Mouse (Mus musculus) neural tube, embryonic 14.5 days (tissue): ENCODE results near the gene Lmna. TPM values are rescaled to one million over a fixed set of nuclear protein-coding genes. Genes with fewer than 3 reads are reported as not detected.

Source experiments
- ATAC-seq: fragments of 200-750 bp; cut with Nextera tagmentation; 2 replicates; pipeline ENCODE4 v1.8.0; 2017; ENCODE audit warnings: low read depth, mild to moderate bottlenecking, moderate TSS enrichment, moderate library complexity
- H3K27ac ChIP-seq: fragments of 300-500 bp; sonication (generic); 2 replicates; pipeline ENCODE4 v1.5.1; 2014; ENCODE audit warnings: low read depth, mild to moderate bottlenecking, control low read depth, low read length, moderate library complexity, mixed read lengths
- H3K27me3 ChIP-seq: fragments of 300-500 bp; sonication (generic); 2 replicates; pipeline ENCODE4 v1.6.1; 2014; ENCODE audit warnings: low read length; ENCODE audit not compliant: control insufficient read depth, insufficient read depth
- H3K36me3 ChIP-seq: fragments of 300-500 bp; sonication (generic); 2 replicates; pipeline ENCODE4 v1.6.1; 2014; ENCODE audit warnings: low read length, mixed read lengths; ENCODE audit not compliant: control insufficient read depth, insufficient read depth
- H3K4me1 ChIP-seq: fragments of 300-500 bp; sonication (generic); 2 replicates; pipeline ENCODE4 v1.6.1; 2014; ENCODE audit warnings: low read length; ENCODE audit not compliant: control insufficient read depth, insufficient read depth
- H3K4me2 ChIP-seq: fragments of 300-500 bp; sonication (generic); 2 replicates; pipeline ENCODE4 v1.6.1; 2014; ENCODE audit warnings: mild to moderate bottlenecking, low read depth, low read length, control low read depth
- H3K4me3 ChIP-seq: fragments of 300-500 bp; sonication (generic); 2 replicates; pipeline ENCODE4 v1.5.1; 2014; ENCODE audit warnings: low read depth, low read length, control low read depth, mixed read lengths
- H3K9ac ChIP-seq: fragments of 300-500 bp; sonication (generic); replicated peaks from 2 replicates; pipeline ENCODE4 v1.6.1; 2014; ENCODE audit warnings: low read depth, mild to moderate bottlenecking, control low read depth, low read length, mixed read lengths
- H3K9me3 ChIP-seq: fragments of 300-500 bp; sonication (generic); 2 replicates; pipeline ENCODE4 v1.6.1; 2016; ENCODE audit warnings: low read length; ENCODE audit not compliant: control insufficient read depth
- WGBS: fragments of 180-500 bp; shearing (Covaris S2); extraction: QIAGEN DNeasy Blood & Tissue Kit; methylation state at CpG from one replicate; pipeline ENCODE4 v1.1.7; 2014; 5-methylcytosine and 5-hydroxymethylcytosine counted together
- polyA plus RNA-seq: library from polyadenylated mRNA; unstranded; fragments of >200 nt; fragmentation: Nextera tagmentation; extraction: Ambion mirVana; gene quantifications from 2 replicates; pipeline ENCODE4 v1.2.1, GENCODE M21; 2014

The Lmna gene
- polyA plus RNA-seq, 1 experiment from 2014 or later, result 41.0 TPM

DNA sequence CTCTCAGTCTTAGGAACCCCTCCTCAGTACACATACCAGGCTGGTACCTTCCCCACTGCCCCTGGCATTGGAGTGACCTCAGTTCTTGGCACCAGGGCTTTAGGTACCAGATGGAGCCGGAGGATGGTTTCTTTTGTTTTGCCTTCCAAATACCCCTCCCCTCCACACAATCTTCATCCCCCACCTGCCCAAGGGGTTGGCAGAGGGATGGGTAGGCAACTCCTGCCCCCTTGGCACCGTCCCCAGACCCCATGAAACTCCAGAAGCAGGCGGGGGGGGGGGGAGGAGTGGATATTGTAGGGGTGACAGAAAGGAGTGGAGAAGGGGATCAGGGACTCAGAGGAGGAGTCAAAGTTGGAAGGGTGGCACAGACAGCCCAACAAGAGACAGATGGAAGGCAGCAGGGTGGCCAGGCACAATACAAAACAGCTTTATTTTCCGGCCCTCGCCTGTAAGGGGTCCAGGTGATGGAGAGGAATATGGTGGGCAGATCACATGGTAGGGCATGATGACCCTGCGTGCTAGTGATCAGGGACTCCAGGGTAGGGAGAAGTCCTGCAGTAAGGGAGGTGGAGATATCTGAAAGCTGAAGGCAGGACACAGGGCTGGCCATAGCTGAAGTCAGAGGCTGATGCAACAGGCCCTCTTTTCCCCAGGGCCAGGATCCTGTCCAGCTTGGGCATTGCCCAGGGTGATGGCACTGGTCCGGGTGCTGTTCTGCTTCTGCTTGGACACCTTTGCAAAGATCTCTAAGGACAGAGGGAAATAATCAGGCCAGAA lies 32.1 kb upstream of the Lmna start:
- Histone ChIP-seq H3K36me3 (peaks cover 32% of the 10 kb centered on the region), H3K4me3 (no peak overlapping the region), H3K4me1 (peaks cover 22% of the 10 kb centered on the region), H3K27me3 (no peaks in the 10 kb centered on the region), H3K27ac (0 out of 2 replicates have a peak overlapping the region, but pooled peaks have one; percentile 30), H3K9me3 (no peaks in the 10 kb centered on the region), H3K4me2 (no peak overlapping the region), H3K9ac (no peak overlapping the region)
- WGBS, result 49% methylated on average over 7 of the region's 7 CpGs
- peak; percentile 36; the same call in 1 of the 2 replicates for ATAC-seq

DNA sequence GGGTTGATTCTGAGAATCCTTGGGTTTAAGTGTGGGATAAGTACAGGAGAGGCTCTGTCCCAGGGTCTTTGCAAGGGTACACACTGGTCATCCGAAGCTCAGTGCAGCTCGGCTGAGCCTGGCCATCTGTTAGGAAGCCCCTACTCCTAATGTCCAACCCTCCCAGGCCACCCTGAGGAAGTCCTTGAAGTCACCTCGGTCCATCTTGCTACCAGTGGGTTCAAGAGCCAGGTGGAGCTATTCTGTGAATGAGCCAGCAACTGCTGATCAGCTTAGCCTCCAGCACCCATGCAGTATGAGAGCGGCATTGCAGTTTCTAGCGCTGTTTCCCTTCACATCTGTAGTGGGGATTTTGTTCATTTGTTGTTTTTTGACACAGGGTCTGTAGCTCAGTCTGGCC lies 30.3 kb upstream of the Lmna start:
- Histone ChIP-seq H3K4me1 (peaks cover 39% of the 10 kb centered on the region), H3K27ac (peak overlapping the region; percentile 24; the same call in 1 of the 2 replicates), H3K27me3 (no peaks in the 10 kb centered on the region), H3K9ac (no peak overlapping the region), H3K9me3 (no peaks in the 10 kb centered on the region), H3K36me3 (peaks cover 43% of the 10 kb centered on the region), H3K4me2 (no peak overlapping the region), H3K4me3 (no peak overlapping the region)
- 66% methylated on average over 5 of the region's 5 CpGs for WGBS
- no peak for ATAC-seq

DNA sequence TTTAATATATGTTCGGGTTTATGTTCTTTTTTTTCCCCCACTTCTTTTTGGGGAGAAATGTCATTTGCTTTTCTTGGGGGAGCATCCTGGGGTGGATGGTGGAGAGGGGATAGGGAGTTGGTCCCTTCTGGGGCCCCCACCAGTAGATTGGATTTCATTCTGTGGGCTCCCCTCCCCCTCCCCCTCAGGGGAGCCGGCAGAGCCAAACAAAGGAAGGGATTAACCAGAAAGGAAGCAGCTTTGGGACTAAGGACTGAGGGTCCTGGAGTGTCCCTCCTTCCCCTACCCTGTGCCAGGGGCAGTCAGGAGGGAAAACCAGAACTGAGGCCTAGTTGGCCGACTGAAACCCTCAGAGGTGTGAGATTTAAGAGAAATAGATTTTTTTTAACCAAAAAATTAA lies 29.6 kb upstream of the Lmna start:
- Histone ChIP-seq H3K4me1 (peaks cover 46% of the 10 kb centered on the region), H3K9ac (no peak overlapping the region), H3K4me3 (no peak overlapping the region), H3K9me3 (no peaks in the 10 kb centered on the region), H3K36me3 (peaks cover 43% of the 10 kb centered on the region), H3K4me2 (no peak overlapping the region; the same call in 1 of the 2 replicates), H3K27ac (0 out of 2 replicates have a peak overlapping the region, but pooled peaks have one; percentile 28), H3K27me3 (no peaks in the 10 kb centered on the region)
- 21% methylated on average over 3 of the region's 3 CpGs for WGBS
- ATAC-seq, result no peak

DNA sequence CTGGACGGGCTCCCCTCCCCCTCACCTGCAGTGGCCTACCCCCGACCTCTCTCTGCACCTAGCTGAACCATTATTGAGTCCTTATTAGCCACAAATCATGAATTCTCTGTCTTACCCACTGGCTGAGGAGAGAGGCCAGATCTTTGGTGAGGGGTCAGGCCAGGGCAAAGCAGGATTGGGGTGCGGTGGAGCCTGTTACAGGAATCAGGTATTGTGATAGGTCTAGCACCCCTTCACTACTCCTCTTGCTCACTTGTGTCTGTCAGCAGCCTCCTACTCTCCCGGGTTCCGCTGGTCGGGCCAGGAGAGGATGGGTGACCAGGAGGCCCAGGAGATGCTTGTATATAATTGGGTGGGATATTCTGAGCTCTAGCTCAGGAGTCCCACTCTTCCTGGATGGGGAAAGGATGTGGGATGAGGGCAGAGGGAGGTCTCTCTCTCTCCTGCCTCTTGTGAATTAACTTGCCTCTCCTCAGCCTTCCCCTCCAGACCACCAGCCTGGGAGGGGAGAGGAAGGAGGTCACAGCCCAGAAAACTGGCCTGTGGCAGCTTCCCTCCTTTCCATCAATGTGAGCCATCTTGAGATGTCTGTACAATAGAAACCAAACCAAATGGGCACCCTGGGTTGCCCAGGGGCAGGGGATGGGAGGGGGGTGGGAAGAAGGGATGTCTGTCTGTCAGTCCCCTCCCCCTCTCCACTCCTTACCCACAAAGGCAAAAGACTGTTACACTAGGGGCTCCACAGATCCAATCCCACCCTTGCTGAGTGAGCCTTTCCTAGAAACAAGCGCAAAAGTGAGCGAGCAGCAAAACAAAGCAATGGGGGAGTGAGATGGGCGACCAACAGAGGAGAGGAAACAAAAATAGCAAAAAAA lies 28.8 kb upstream of the Lmna start:
- Histone ChIP-seq H3K27ac (peak overlapping the region; percentile 22; the same call in 1 of the 2 replicates), H3K9ac (0 out of 2 replicates have a peak overlapping the region, but pooled peaks have one; percentile 21), H3K27me3 (no peaks in the 10 kb centered on the region), H3K4me2 (no peak overlapping the region; the same call in 1 of the 2 replicates), H3K4me3 (no peak overlapping the region), H3K9me3 (no peaks in the 10 kb centered on the region), H3K36me3 (peaks cover 43% of the 10 kb centered on the region), H3K4me1 (peaks cover 48% of the 10 kb centered on the region)
- WGBS, result 35% methylated on average over 9 of the region's 9 CpGs
- ATAC-seq, result no peak

DNA sequence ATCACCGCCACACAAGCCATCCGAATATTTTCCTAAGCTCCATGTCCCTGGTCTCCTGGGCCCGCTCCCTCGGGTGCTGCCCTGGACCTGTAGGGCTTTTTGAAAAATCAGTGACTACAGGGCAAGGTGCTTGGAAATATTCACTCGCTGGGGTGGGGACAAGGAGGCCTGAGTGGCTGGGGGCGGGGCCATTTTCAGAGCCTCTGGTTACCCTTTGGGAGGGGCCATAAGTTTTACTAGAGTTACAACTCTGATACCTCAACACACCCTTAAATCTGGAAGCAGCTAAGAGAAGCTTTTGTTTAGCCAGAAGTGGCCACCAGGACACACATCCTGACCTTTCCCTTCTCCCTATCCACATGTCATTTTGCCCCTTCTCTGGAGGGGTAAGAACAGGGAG lies 27.4 kb upstream of the Lmna start:
- WGBS, result 78% methylated on average over 6 of the region's 6 CpGs
- Histone ChIP-seq H3K9me3 (no peaks in the 10 kb centered on the region), H3K4me2 (peak overlapping the region; percentile 77), H3K4me3 (peak overlapping the region; percentile 96), H3K36me3 (peaks cover 43% of the 10 kb centered on the region), H3K4me1 (peaks cover 48% of the 10 kb centered on the region), H3K9ac (0 out of 2 replicates have a peak overlapping the region, but pooled peaks have one; percentile 39), H3K27me3 (no peaks in the 10 kb centered on the region), H3K27ac (no peak overlapping the region)
- no peak for ATAC-seq

DNA sequence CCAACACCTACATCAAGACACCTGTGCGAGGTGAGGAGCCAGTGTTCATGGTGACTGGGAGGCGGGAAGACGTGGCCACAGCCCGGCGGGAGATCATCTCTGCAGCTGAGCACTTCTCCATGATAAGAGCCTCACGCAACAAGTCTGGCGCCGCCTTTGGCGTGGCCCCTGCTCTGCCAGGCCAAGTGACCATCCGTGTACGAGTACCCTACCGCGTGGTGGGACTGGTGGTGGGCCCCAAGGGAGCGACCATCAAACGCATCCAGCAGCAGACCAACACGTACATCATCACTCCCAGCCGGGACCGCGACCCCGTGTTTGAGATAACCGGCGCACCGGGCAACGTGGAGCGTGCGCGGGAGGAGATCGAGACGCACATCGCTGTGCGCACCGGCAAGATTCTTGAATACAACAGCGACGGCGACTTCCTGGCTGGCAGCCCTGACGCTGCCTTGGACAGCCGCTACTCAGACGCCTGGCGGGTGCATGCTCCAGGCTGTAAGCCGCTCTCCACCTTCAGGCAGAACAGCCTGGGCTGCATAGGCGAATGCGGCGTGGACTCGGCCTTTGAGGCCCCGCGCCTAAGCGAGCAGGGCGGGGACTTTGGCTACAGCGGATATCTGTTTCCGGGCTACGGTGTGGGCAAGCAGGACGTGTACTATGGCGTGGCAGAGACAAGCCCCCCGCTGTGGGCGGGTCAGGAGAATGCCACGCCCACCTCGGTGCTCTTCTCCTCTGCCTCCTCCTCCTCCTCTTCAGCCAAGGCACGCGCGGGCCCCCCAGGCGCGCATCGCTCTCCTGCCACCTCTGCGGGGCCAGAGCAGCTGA lies 26.6 kb upstream of the Lmna start:
- Histone ChIP-seq H3K4me1 (peaks cover 48% of the 10 kb centered on the region), H3K9ac (peak overlapping the region; percentile 39; the same call in 1 of the 2 replicates), H3K4me2 (peak overlapping the region; percentile 77), H3K27ac (no peak overlapping the region), H3K9me3 (no peaks in the 10 kb centered on the region), H3K36me3 (peaks cover 43% of the 10 kb centered on the region), H3K27me3 (no peaks in the 10 kb centered on the region), H3K4me3 (peak overlapping the region; percentile 96)
- no peak for ATAC-seq
- 8% methylated on average over 60 of the region's 64 CpGs for WGBS

DNA sequence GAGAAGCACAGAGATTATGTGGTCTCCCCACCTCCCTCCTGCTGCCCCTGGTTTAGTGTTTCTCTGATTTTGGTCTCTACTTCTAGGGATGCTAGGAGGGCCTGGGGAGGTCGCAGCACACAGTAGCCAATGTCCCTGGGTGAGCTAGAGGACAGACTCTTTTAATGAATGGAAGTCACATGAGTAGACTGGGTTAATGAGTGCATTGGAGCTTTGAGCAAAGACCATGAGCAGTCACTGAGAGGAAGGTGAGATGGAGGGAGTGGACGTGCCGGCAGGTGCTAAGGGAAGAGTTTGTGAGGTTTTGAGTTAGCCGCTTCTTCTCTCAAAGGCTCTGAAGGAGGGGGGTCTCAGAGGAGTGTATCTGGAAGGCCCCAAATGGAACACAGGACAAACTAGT lies 25.8 kb upstream of the Lmna start:
- Histone ChIP-seq H3K36me3 (peaks cover 39% of the 10 kb centered on the region), H3K4me3 (peak overlapping the region; percentile 96), H3K4me2 (peak overlapping the region; percentile 77), H3K4me1 (peaks cover 50% of the 10 kb centered on the region), H3K27ac (no peak overlapping the region), H3K9me3 (no peaks in the 10 kb centered on the region), H3K9ac (peak overlapping the region; percentile 99), H3K27me3 (no peaks in the 10 kb centered on the region)
- WGBS, result 44% methylated on average over 4 of the region's 4 CpGs
- ATAC-seq, result no peak

DNA sequence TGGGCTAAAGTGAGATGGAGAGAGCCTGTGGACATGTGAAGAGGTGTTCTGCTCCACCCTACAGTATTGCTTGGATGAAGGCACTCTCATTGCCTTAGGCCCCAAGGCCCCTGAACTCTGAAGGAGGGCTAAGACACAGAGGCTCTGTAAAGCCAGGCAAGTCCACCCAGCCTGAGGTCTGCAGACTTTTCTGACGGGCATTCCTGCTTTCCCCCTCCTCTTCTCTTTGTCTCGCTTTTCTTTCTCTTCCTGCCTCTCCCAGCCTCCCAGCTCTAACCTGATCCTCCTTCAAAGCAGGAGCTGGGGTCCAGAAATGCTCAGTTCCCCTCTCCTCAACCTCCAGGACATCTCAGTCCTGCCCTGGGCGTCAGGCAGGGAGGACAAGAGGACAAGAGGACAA lies 25.2 kb upstream of the Lmna start:
- H3K27ac ChIP-seq, result no peak overlapping the region
- H3K4me3 ChIP-seq, result peak overlapping the region; percentile 96
- H3K27me3 ChIP-seq, result no peaks in the 10 kb centered on the region
- 15% methylated on average over 3 of the region's 3 CpGs for WGBS
- H3K4me1 ChIP-seq, result peaks cover 55% of the 10 kb centered on the region
- H3K4me2 ChIP-seq, result peak overlapping the region; percentile 77
- H3K9me3 ChIP-seq, result no peaks in the 10 kb centered on the region
- peaks cover 37% of the 10 kb centered on the region for H3K36me3 ChIP-seq
- no peak for ATAC-seq
- peak overlapping the region; percentile 99 for H3K9ac ChIP-seq
